Mouse (Mus musculus) C2C12 (cell line): ENCODE results near the gene Gucy1a1. TPM values are rescaled to one million over a fixed set of nuclear protein-coding genes. Genes with fewer than 3 reads are reported as not detected.

Experiments
- H3K27me3 ChIP-seq: one replicate; pipeline ENCODE4 v1.6.1; 2011; ENCODE audit not compliant: control insufficient read depth, insufficient read depth, insufficient read length
- H3K36me3 ChIP-seq: one replicate; pipeline ENCODE4 v1.6.1; 2011; ENCODE audit not compliant: control insufficient read depth, insufficient read depth
- H3K4me3 ChIP-seq: one replicate; pipeline ENCODE4 v1.5.1; 2011; ENCODE audit warnings: mild to moderate bottlenecking, control low read depth; ENCODE audit not compliant: poor library complexity, insufficient read depth, severe bottlenecking
- H3K79me2 ChIP-seq: one replicate; pipeline ENCODE4 v1.6.1; 2011; ENCODE audit not compliant: control insufficient read depth, insufficient read depth
- H3K79me3 ChIP-seq: one replicate; pipeline ENCODE4 v1.6.1; 2011; ENCODE audit warnings: low read depth, control low read depth
- H3ac ChIP-seq: one replicate; pipeline ENCODE3; 2011; ENCODE audit warnings: low read depth; ENCODE audit not compliant: control insufficient read depth, insufficient read length
- CEBPB ChIP-seq: IDR thresholded peaks from one replicate; pipeline ENCODE4 v1.6.1; 2011; ENCODE audit warnings: low read depth, mild to moderate bottlenecking, control low read depth, moderate library complexity
- CTCF ChIP-seq: IDR thresholded peaks from one replicate; pipeline ENCODE4 v1.5.1; 2011; ENCODE audit not compliant: control insufficient read depth, insufficient read depth, insufficient read length
- FOSL1 ChIP-seq: IDR thresholded peaks from one replicate; pipeline ENCODE4 v1.8.0; 2011; ENCODE audit warnings: mild to moderate bottlenecking, low read length; ENCODE audit not compliant: poor library complexity, insufficient read depth, severe bottlenecking
- MAX ChIP-seq: IDR thresholded peaks from one replicate; pipeline ENCODE4 v1.6.1; 2011; ENCODE audit warnings: mild to moderate bottlenecking, control low read depth
- MYOD1 ChIP-seq: IDR thresholded peaks from one replicate; pipeline ENCODE4 v1.6.1; 2011; ENCODE audit warnings: low read depth; ENCODE audit not compliant: control insufficient read depth, insufficient read length
- MYOG ChIP-seq: IDR thresholded peaks from one replicate; pipeline ENCODE4 v1.6.1; 2011; ENCODE audit not compliant: control insufficient read depth, insufficient read length; ENCODE audit errors: extremely low read depth
- USF1 ChIP-seq: IDR thresholded peaks from one replicate; pipeline ENCODE4 v1.6.1; 2011; ENCODE audit warnings: low read depth, mild to moderate bottlenecking, control low read depth, moderate library complexity
- polyA plus RNA-seq: library from polyadenylated mRNA; unstranded; fragments of >200 nt; fragmentation: generic; extraction: Trizol; gene quantifications from one replicate; pipeline ENCODE4 v1.2.1, GENCODE M21; 2012; ENCODE audit warnings: missing spikeins

Gene Gucy1a1
- polyA plus RNA-seq, 1 experiment = not detected

GRCm38 (mm10) chr3:82135483-82135882 lies 10.1 kb downstream of the Gucy1a1 start:
- Histone ChIP-seq H3K79me2 (no peaks in the 10 kb centered on the region), H3ac (no peak overlapping the region), H3K4me3 (no peak overlapping the region), H3K79me3 (no peaks in the 10 kb centered on the region), H3K27me3 (no peaks in the 10 kb centered on the region), H3K36me3 (no peaks in the 10 kb centered on the region)
- TF ChIP-seq MAX = no peak
- no peak for TF ChIP-seq FOSL1
- TF ChIP-seq CEBPB = no peak
- no peak for TF ChIP-seq MYOD1
- TF ChIP-seq USF1 = no peak
- TF ChIP-seq CTCF = no peak
- TF ChIP-seq MYOG = no peak

DNA sequence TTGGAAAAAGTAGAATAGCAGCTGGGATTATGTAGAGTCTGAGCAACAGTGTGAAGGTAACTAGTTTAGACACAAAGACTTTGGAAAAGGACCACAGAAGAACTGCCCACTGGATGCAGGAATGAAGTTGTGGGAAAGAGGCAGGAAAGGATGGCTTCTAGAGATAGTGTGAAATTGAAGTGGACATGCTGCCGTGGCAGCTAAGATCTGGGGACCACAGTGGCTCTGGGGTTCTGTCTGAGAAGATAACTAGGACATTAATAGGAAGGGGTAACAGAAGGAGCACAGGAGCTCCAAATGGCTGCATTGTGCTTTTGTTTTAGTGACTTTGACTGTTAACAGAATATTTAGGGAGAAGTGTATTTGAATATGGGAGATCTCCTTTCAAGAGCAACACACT lies 16.3 kb downstream of the Gucy1a1 start:
- Histone ChIP-seq H3K79me3 (no peaks in the 10 kb centered on the region), H3K79me2 (no peaks in the 10 kb centered on the region), H3ac (no peak overlapping the region), H3K36me3 (no peaks in the 10 kb centered on the region), H3K27me3 (no peaks in the 10 kb centered on the region), H3K4me3 (no peak overlapping the region)
- TF ChIP-seq FOSL1 = no peak
- no peak for TF ChIP-seq CEBPB
- no peak for TF ChIP-seq MYOD1
- no peak for TF ChIP-seq USF1
- no peak for TF ChIP-seq MYOG
- TF ChIP-seq MAX = no peak
- TF ChIP-seq CTCF = no peak

GRCm38 (mm10) chr3:82124567-82124966 lies 21.0 kb downstream of the Gucy1a1 start:
- H3K4me3 ChIP-seq = no peak overlapping the region
- no peak for TF ChIP-seq MYOG
- no peak for TF ChIP-seq CTCF
- TF ChIP-seq MAX = no peak
- TF ChIP-seq FOSL1 = no peak
- TF ChIP-seq MYOD1 = no peak
- no peak for TF ChIP-seq USF1
- no peak for TF ChIP-seq CEBPB
- no peaks in the 10 kb centered on the region for H3K27me3 ChIP-seq
- H3K79me2 ChIP-seq = no peaks in the 10 kb centered on the region
- H3K79me3 ChIP-seq = no peaks in the 10 kb centered on the region
- no peaks in the 10 kb centered on the region for H3K36me3 ChIP-seq
- no peak overlapping the region for H3ac ChIP-seq

GRCm38 (mm10) chr3:82118916-82119315 lies 26.7 kb downstream of the Gucy1a1 start:
- no peak for TF ChIP-seq CTCF
- no peak for TF ChIP-seq CEBPB
- TF ChIP-seq MYOD1 = no peak
- TF ChIP-seq MAX = no peak
- H3K36me3 ChIP-seq = no peaks in the 10 kb centered on the region
- no peaks in the 10 kb centered on the region for H3K27me3 ChIP-seq

GRCm38 (mm10) chr3:82112439-82112838 lies 33.1 kb downstream of the Gucy1a1 start:
- Histone ChIP-seq H3K36me3 (no peaks in the 10 kb centered on the region), H3K79me2 (no peaks in the 10 kb centered on the region), H3K4me3 (no peak overlapping the region), H3ac (no peak overlapping the region), H3K27me3 (peaks cover 7% of the 10 kb centered on the region), H3K79me3 (no peaks in the 10 kb centered on the region)
- TF ChIP-seq FOSL1 (no peak), MYOG (no peak)

More at GRCm38 (mm10) chr3:82118916-82119315, 26.7 kb downstream of the Gucy1a1 start:
- no peak overlapping the region for H3K4me3 ChIP-seq
- no peaks in the 10 kb centered on the region for H3K79me2 ChIP-seq
- H3ac ChIP-seq = no peak overlapping the region
- H3K79me3 ChIP-seq = no peaks in the 10 kb centered on the region

GRCm38 (mm10) chr3:82111986-82112385 lies 33.6 kb downstream of the Gucy1a1 start:
- H3K79me3 ChIP-seq = no peaks in the 10 kb centered on the region
- H3K36me3 ChIP-seq = no peaks in the 10 kb centered on the region
- H3K79me2 ChIP-seq = no peaks in the 10 kb centered on the region
- H3K27me3 ChIP-seq = peaks cover 7% of the 10 kb centered on the region
- H3ac ChIP-seq = no peak overlapping the region
- TF ChIP-seq CTCF = no peak
- no peak for TF ChIP-seq MYOG
- TF ChIP-seq FOSL1 = no peak
- TF ChIP-seq MYOD1 = no peak
- TF ChIP-seq CEBPB = no peak
- H3K4me3 ChIP-seq = no peak overlapping the region

DNA sequence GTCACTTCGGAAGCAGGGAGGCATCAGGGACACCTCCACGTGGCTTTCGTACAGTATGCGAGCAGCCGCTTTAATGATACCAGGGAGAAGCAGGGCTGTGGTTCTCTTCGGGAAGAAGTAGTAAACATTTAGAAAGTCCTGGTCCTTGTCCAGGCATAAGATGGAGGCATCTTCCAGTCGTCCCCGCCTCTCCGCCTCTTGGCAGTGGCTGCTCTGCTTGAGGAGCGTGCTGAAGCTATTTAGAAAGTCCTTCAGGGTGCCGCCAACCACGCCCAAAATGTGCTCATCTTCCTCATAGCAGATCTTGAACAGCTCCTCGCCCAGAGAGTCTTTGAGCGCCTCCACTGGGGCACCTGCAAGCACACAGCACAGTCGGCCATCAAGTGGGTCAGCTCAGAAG lies 36.6 kb downstream of the Gucy1a1 start:
- H3K79me3 ChIP-seq = no peaks in the 10 kb centered on the region
- no peaks in the 10 kb centered on the region for H3K36me3 ChIP-seq
- H3K79me2 ChIP-seq = no peaks in the 10 kb centered on the region
- H3K4me3 ChIP-seq = no peak overlapping the region
- TF ChIP-seq USF1 (no peak), MYOG (no peak), MAX (no peak), FOSL1 (no peak), CEBPB (no peak), CTCF (no peak), MYOD1 (no peak)
- H3ac ChIP-seq = no peak overlapping the region
- H3K27me3 ChIP-seq = peaks cover 12% of the 10 kb centered on the region
